Mouse (Mus musculus): ENCODE data around the gene Casp7. TPM values are rescaled to one million over a fixed set of nuclear protein-coding genes. Genes with fewer than 3 reads are reported as not detected.
"Not testable (repeated sequence)": the region's sequence is repeated elsewhere in the genome, so short reads cannot be mapped to it uniquely, and the experiment has no call there.

Casp7 gene
- 1 to 10 TPM; 5.5 to 6.1 TPM for total RNA-seq (2021)
- long read RNA-seq, experiment 1, result 0 reads
- long read RNA-seq, experiment 2, partial matches to known transcripts, result 0 of 6 reads
- long read RNA-seq, experiment 2, other reads (novel, unspliced or antisense), result 1 of 6 reads

DNA sequence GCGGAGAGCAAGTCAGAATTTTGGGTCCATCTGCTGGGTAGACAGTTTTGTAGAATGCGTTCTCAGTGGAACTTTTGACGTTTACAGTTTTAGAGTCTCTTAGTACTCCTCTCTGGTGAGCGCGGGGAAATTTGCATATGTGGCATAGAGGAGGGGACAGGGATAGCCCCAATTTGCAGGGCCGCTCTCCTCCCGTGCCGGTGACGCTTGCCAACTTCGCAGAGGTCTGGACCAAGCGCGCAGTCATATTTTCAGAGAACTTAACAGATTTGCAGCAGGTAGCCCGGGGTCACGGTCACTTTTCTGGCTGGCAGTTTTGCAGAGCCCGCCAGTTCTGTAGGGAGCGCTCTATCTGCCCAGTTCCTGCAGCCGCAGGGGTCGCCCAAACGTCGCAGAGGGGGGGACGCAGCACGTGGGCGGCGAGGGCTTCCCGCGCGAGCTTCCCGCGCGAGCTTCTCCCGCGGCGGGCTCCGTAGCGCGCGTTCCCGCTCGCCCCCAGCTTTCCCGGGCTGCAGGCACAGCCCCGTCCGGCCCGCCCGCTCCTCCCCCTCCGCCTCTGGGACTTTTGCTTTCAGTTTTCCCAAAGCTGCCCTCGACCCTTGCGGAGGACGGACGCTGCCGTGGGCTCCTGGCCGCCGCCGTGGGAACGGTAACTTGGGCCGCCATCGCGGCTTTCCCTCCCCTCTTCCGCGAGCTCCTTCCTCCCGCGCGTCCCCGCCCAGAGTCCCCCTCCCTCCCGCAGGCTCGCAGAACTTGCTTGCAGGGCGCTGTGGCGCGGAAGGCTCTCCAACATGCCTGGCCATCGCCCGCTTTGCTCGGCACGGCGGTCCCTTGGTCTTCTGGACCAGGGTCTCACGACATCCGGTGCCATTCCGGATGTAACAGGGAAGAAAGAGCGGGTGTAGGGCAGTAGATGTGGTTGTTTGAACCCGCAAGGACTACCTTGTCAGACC, at the start of gene Casp7:
Casp7 (plus strand) TSS at position 461 of the 953 bp plus-strand sequence.
- peak; percentile 62 to 64 for DNase-seq (ENCODE audit: low spot score in 2 of 2)

DNA sequence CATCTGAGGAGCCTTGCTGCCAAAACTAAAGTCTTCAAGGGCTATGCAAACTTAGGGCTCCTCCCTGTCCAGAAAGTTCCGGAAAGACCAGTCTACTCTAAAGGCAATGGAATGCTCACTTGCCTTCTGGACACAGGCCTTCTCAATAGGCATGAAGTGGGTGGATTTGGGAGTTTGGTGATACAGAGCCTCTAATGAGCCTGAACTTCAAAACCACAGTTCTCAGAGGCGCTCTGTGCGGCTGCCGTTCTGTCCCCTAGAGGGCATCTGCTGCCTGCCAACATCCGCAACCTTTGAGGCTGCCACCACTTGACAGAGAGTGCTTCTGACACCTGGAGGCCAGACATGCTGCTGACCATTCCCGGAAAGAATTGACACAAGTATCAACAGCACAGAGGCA, 47.6 kb upstream of the Casp7 start:
- DNase-seq (ENCODE audit: low spot score in 2 of 2), result no peak

- no peak for DNase-seq (ENCODE audit: low spot score in 2 of 2)
These were observed 43.2 kb upstream of the Casp7 start for GRCm38 (mm10) chr19:56353689-56354088.

- DNase-seq (ENCODE audit: low spot score in 2 of 2), result no peak
These were observed 41.7 kb upstream of the Casp7 start for GRCm38 (mm10) chr19:56355201-56355600.

GRCm38 (mm10) chr19:56356480-56357373, 40.2 kb upstream of the Casp7 start:
- DNase-seq (ENCODE audit: low spot score in 2 of 2), result peak; percentile 66 to 82

- DNase-seq (ENCODE audit: low spot score in 2 of 2), result not testable (repeated sequence)
These were observed 39.6 kb upstream of the Casp7 start for GRCm38 (mm10) chr19:56357374-56357708.

GRCm38 (mm10) chr19:56358890-56359289, 38.0 kb upstream of the Casp7 start:
- no peak for DNase-seq (ENCODE audit: low spot score in 2 of 2)

DNA sequence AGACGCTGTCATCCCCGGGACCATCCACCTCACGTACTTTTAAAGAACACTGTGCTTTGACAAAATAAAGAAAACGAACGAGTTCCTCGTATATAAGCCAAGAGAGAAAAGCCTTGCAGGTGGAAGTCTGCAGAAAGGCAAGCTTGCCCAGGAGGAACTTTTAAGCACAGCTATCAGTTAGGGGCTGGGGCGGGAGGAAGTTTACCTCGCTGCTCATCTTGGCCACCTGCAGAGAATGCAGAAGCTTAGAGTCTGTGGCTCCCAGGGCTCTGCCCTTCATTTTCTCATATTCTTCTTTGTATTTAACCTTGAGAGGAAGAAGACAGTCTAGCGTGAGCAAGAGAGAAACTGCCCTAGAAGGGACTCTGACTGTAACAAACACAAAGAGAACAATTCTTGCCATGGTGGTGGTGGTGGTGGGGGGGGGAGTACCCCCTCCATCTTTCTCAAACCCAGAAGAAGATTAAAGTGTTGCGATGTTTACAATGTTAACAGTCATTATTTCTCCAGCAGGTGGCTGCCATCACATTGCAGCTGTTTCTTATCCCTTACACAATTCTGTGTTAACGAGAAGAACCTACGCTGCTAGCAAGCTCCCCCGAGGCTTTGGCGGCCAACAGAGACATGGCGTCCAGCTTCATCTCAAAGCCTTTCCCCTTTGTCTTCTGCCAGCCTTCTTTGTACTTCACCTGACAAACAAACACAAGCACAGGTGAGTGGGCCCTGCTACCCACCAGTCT, 33.0 kb upstream of the Casp7 start:
- DNase-seq (ENCODE audit: low spot score in 2 of 2), result no peak

GRCm38 (mm10) chr19:56364563-56364962, 32.4 kb upstream of the Casp7 start:
- DNase-seq (ENCODE audit: low spot score in 2 of 2), result no peak

DNA sequence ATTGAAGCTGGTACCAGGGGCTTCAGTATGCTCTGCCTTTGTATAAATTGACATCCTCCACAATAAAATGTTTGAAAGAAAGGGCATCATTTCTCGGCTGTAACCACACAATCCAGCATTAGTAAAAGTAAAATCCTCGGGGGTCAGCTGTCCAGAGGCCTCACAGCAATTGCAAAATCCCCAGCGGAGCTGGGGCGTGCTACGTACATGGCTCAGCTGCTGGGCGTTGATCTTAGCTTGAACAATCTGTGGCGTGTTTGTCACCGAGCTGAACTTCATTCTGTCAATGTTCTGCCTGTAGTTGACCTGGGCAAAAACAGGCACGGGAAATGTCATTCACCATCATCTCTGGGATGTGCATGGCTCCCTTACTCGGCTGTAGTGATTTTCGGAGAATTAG, 30.8 kb upstream of the Casp7 start:
- DNase-seq (ENCODE audit: low spot score in 2 of 2), result no peak

- no peak for DNase-seq (ENCODE audit: low spot score in 2 of 2)
These were observed 30.3 kb upstream of the Casp7 start for GRCm38 (mm10) chr19:56366625-56367024.

- DNase-seq (ENCODE audit: low spot score in 2 of 2), result no peak
These were observed 29.2 kb upstream of the Casp7 start for GRCm38 (mm10) chr19:56367778-56368177.

GRCm38 (mm10) chr19:56368912-56369311, 28.0 kb upstream of the Casp7 start:
- DNase-seq (ENCODE audit: low spot score in 2 of 2), result no peak

GRCm38 (mm10) chr19:56370389-56371150, 26.4 kb upstream of the Casp7 start:
- DNase-seq (ENCODE audit: low spot score in 2 of 2), result no peak

GRCm38 (mm10) chr19:56372226-56372625, 24.7 kb upstream of the Casp7 start:
- no peak for DNase-seq (ENCODE audit: low spot score in 2 of 2)

DNA sequence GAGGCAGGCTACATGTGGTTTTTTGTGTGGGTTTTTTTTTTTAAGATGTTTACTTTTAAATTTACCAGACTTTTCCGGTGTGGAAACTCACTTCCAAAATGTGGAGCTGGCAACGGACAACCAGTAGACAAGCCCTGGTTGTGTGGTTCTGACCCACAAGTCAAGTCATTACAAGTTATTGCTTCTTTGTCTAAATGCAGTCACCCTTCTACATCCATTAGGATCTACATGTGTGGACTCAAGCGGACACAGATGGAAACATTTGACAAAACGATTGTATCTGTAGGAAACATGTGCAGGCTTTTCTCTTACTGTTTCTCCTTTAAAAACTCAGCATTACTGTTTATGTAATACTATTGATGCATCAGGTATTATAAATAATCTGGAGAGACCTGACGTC, 23.7 kb upstream of the Casp7 start:
- no peak for DNase-seq (ENCODE audit: low spot score in 2 of 2)

GRCm38 (mm10) chr19:56374011-56374410, 22.9 kb upstream of the Casp7 start:
- DNase-seq (ENCODE audit: low spot score in 2 of 2), result no peak

- no peak for DNase-seq (ENCODE audit: low spot score in 2 of 2)
These were observed 18.9 kb upstream of the Casp7 start for GRCm38 (mm10) chr19:56378007-56378406.

GRCm38 (mm10) chr19:56378554-56379172, 18.3 kb upstream of the Casp7 start:
- DNase-seq (ENCODE audit: low spot score in 2 of 2), result no peak

DNA sequence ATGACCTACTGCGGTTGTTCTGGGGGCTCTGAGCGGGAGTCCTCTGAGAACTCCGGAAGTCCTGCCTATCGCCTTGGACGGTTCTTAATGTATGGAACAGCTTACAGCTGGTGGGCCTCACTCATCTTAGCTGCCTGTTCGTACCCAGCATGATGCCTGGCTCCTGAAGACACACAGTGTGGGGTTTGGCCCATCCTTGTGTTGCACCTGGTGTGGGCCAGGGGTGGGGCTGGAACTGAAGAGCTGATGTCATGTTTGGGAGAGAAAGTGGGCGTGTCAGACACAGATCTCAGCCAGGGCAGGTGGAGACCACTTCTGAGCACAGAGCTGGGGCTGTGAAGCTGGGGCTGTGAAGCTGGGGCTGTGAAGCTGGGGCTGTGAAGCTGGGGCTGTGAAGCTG, 16.6 kb upstream of the Casp7 start:
- no peak for DNase-seq (ENCODE audit: low spot score in 2 of 2)

All from adrenal gland, adult 18-20 months (tissue).